Mouse (Mus musculus) leukemia stem cell, adult 10-12 weeks (primary cell): ENCODE results near the gene D3Ertd751e. TPM values are rescaled to one million over a fixed set of nuclear protein-coding genes. Genes with fewer than 3 reads are reported as not detected.

Experiments
- polyA plus RNA-seq: library from polyadenylated mRNA; stranded (reverse); fragments of >175 nt; gene quantifications from 2 replicates; pipeline ENCODE4 v1.2.3, GENCODE M21; 2012; ENCODE audit warnings: low replicate concordance

The D3Ertd751e gene
- 0.11 and 2.0 TPM in 2 replicates for polyA plus RNA-seq

DNA sequence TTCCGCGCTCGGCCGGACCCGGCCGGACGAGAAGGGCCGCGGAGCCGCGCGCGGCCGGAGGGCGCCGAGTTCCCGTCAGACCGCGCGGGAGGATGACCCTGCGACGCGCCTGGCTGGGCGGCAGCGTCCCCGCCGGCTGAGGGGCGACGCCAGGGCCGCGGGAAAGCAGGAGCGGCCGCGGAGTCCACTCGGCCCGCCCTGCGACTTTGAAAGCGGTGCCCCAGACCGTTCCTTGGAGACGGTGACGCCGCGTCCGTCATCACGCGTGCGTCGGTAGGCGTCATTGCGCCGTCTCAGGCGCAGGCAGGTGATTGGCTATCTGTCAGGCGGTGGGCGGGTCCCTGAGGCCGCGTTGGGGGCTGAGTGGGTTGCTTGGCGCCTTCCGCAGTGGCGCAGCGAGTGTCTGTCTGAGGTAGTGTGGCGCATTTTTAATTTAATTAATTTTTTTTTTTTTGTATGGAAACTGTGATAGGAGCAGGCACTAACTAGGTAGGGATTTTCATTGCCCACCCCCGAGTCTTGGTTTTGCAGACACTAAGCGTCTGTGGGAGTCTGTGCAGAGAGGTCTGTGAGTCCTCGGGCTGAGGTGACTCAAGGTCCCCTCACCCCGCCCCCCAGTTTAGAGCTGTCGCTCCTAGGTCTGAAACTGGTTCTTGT, at the start of gene D3Ertd751e, which contains the start of gene Sclt1:
Gene D3Ertd751e (plus strand): TSS at position 334 of the 657 bp plus-strand sequence.
Gene Sclt1 (minus strand): TSS at position 237 of the 657 bp plus-strand sequence.

Other genes with a start within 250 kb of the D3Ertd751e start
- gene Jade1, start 186.9 kb upstream of the D3Ertd751e start, polyA plus RNA-seq, result 31.2 and 42.4 TPM in 2 replicates
- 8.3 and 10.1 TPM in 2 replicates for gene Sclt1, start 97 bp upstream of the D3Ertd751e start, polyA plus RNA-seq